Mouse (Mus musculus): Measurements from ENCODE around the gene Dpp6. TPM values are rescaled to one million over a fixed set of nuclear protein-coding genes. Genes with fewer than 3 reads are reported as not detected.

Gene Dpp6
- polyA plus RNA-seq, 1 experiment from 2014 or later = 10.0 TPM

DNA sequence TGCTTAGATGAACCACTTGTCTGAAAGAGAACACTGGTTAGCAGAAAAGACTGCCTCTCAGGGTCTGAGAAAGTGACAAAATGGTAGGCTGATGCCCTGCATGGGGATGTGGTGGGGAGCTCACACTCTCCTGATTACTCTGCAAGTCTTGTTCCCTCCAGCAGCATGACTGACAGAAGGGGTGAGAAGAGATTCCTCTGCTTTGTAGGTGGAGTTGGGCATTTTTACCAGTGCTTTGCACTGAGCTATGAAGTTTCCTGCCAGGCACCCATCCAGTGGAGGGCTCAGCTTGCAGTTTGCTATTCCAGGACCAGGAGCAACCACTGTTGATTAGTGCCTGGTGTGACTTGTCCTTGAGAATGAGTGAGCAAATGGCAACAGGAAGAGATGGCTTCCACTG is 500.3 kb downstream of the Dpp6 start:
- H3K9me3 ChIP-seq (ENCODE audit: control insufficient read depth, low read length) = no peaks in the 10 kb centered on the region
- DNase-seq (ENCODE audit: low spot score) = no peak
- no peaks in the 10 kb centered on the region; the same call in 1 of the 2 replicates for H3K4me1 ChIP-seq (ENCODE audit: control insufficient read depth, insufficient read depth, low read length)
- H3K4me2 ChIP-seq (ENCODE audit: low read depth) = no peak overlapping the region
- H3K36me3 ChIP-seq (ENCODE audit: control insufficient read depth, insufficient read depth, low read length) = no peaks in the 10 kb centered on the region
- H3K27ac ChIP-seq (ENCODE audit: low read depth, low read length) = no peak overlapping the region
- H3K9ac ChIP-seq (ENCODE audit: low read length) = no peak overlapping the region
- H3K27me3 ChIP-seq (ENCODE audit: control insufficient read depth, insufficient read depth, low read length) = no peaks in the 10 kb centered on the region
- no peak overlapping the region for H3K4me3 ChIP-seq (ENCODE audit: low read depth, low read length)
- no peak for ATAC-seq (ENCODE audit: insufficient read depth, low FRiP score, low TSS enrichment)

GRCm38 (mm10) chr5:27317832-27318231 is 500.8 kb downstream of the Dpp6 start:
- WGBS = 71% methylated on average over 1 of the region's 1 CpGs
- ATAC-seq (ENCODE audit: insufficient read depth, low FRiP score, low TSS enrichment) (no peak), DNase-seq (ENCODE audit: low spot score) (no peak)
- Histone ChIP-seq H3K4me3 (ENCODE audit: low read depth, low read length) (no peak overlapping the region), H3K36me3 (ENCODE audit: control insufficient read depth, insufficient read depth, low read length) (no peaks in the 10 kb centered on the region), H3K9me3 (ENCODE audit: control insufficient read depth, low read length) (no peaks in the 10 kb centered on the region), H3K27ac (ENCODE audit: low read depth, low read length) (no peak overlapping the region), H3K27me3 (ENCODE audit: control insufficient read depth, insufficient read depth, low read length) (no peaks in the 10 kb centered on the region), H3K4me1 (ENCODE audit: control insufficient read depth, insufficient read depth, low read length) (no peaks in the 10 kb centered on the region; the same call in 1 of the 2 replicates), H3K4me2 (ENCODE audit: low read depth) (no peak overlapping the region), H3K9ac (ENCODE audit: low read length) (no peak overlapping the region)

- DNase-seq (ENCODE audit: low spot score) (no peak), ATAC-seq (ENCODE audit: insufficient read depth, low FRiP score, low TSS enrichment) (no peak)
- Histone ChIP-seq H3K4me3 (ENCODE audit: low read depth, low read length) (no peak overlapping the region), H3K4me1 (ENCODE audit: control insufficient read depth, insufficient read depth, low read length) (no peaks in the 10 kb centered on the region; the same call in 1 of the 2 replicates), H3K9me3 (ENCODE audit: control insufficient read depth, low read length) (no peaks in the 10 kb centered on the region), H3K9ac (ENCODE audit: low read length) (no peak overlapping the region), H3K27me3 (ENCODE audit: control insufficient read depth, insufficient read depth, low read length) (no peaks in the 10 kb centered on the region), H3K4me2 (ENCODE audit: low read depth) (no peak overlapping the region), H3K36me3 (ENCODE audit: control insufficient read depth, insufficient read depth, low read length) (no peaks in the 10 kb centered on the region), H3K27ac (ENCODE audit: low read depth, low read length) (no peak overlapping the region)
- WGBS = 88% methylated on average over 4 of the region's 4 CpGs
Observed at GRCm38 (mm10) chr5:27319731-27320130, 502.7 kb downstream of the Dpp6 start.

DNA sequence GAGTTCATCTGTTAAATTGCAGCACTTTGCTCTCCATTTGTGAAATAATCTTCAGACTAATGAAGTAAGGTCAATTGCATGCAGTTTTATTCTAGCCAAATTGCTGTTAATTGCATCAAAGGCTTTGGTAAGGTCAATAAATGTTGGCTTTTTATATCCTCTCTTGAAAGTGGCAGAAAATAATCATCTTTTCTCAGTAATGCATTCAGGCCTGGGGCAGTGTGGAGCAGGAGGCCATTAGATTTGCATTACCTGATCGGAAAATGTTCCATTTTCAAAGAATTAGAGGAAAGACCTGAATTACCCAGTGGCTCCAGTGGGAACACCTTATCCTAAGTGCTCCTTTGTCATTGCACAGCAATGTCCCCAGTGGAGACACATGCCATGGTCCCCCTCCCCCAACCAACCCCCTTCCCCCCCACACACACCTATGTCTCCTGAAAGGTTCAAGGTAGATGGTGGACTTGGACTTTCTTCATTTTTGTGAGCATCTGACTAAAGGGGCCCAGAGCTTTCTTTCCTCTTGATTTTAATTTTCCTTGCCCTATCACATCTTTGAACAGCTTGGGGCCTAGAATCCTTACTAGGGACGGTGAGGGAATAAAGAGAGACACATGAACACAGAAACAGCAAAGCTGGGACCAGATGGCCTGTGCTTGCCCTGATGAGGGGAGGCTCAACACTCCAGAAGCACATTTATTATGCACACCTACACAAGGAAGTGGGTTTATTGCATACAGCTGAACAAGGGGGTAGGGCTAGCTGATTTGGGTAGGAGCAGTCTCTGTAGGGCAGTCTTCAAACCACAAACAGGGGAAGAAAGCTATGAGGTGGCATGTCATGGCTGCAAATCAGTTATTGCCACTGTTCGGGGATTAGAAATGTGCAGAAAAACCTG is 506.1 kb downstream of the Dpp6 start:
- WGBS = 70% methylated on average over 3 of the region's 3 CpGs
- DNase-seq (ENCODE audit: low spot score) = no peak

GRCm38 (mm10) chr5:27324346-27324928 is 507.4 kb downstream of the Dpp6 start:
- Histone ChIP-seq H3K9me3 (ENCODE audit: control insufficient read depth, low read length) (no peaks in the 10 kb centered on the region), H3K4me1 (ENCODE audit: control insufficient read depth, insufficient read depth, low read length) (no peaks in the 10 kb centered on the region), H3K9ac (ENCODE audit: low read length) (no peak overlapping the region), H3K4me3 (ENCODE audit: low read depth, low read length) (no peak overlapping the region), H3K36me3 (ENCODE audit: control insufficient read depth, insufficient read depth, low read length) (no peaks in the 10 kb centered on the region), H3K4me2 (ENCODE audit: low read depth) (no peak overlapping the region), H3K27ac (ENCODE audit: low read depth, low read length) (no peak overlapping the region), H3K27me3 (ENCODE audit: control insufficient read depth, insufficient read depth, low read length) (no peaks in the 10 kb centered on the region)
- 52% methylated on average over 3 of the region's 3 CpGs for WGBS
- DNase-seq (ENCODE audit: low spot score) = no peak
- ATAC-seq (ENCODE audit: insufficient read depth, low FRiP score, low TSS enrichment) = no peak

More for the DNA sequence above, 506.1 kb downstream of the Dpp6 start:
- Histone ChIP-seq H3K4me3 (ENCODE audit: low read depth, low read length) (no peak overlapping the region), H3K9ac (ENCODE audit: low read length) (no peak overlapping the region), H3K9me3 (ENCODE audit: control insufficient read depth, low read length) (no peaks in the 10 kb centered on the region), H3K36me3 (ENCODE audit: control insufficient read depth, insufficient read depth, low read length) (no peaks in the 10 kb centered on the region), H3K4me2 (ENCODE audit: low read depth) (no peak overlapping the region), H3K27me3 (ENCODE audit: control insufficient read depth, insufficient read depth, low read length) (no peaks in the 10 kb centered on the region), H3K27ac (ENCODE audit: low read depth, low read length) (no peak overlapping the region), H3K4me1 (ENCODE audit: control insufficient read depth, insufficient read depth, low read length) (no peaks in the 10 kb centered on the region)
- ATAC-seq (ENCODE audit: insufficient read depth, low FRiP score, low TSS enrichment) = no peak

GRCm38 (mm10) chr5:27336698-27337097 is 519.7 kb downstream of the Dpp6 start:
- no peak for ATAC-seq (ENCODE audit: insufficient read depth, low FRiP score, low TSS enrichment)
- Histone ChIP-seq H3K27me3 (ENCODE audit: control insufficient read depth, insufficient read depth, low read length) (no peaks in the 10 kb centered on the region), H3K9me3 (ENCODE audit: control insufficient read depth, low read length) (no peaks in the 10 kb centered on the region), H3K9ac (ENCODE audit: low read length) (no peak overlapping the region), H3K4me2 (ENCODE audit: low read depth) (no peak overlapping the region), H3K36me3 (ENCODE audit: control insufficient read depth, insufficient read depth, low read length) (no peaks in the 10 kb centered on the region), H3K27ac (ENCODE audit: low read depth, low read length) (no peak overlapping the region), H3K4me1 (ENCODE audit: control insufficient read depth, insufficient read depth, low read length) (no peaks in the 10 kb centered on the region), H3K4me3 (ENCODE audit: low read depth, low read length) (no peak overlapping the region)
- WGBS = 75% methylated on average over 2 of the region's 2 CpGs
- no peak for DNase-seq (ENCODE audit: low spot score)

- Histone ChIP-seq H3K4me2 (ENCODE audit: low read depth) (no peak overlapping the region), H3K36me3 (ENCODE audit: control insufficient read depth, insufficient read depth, low read length) (no peaks in the 10 kb centered on the region), H3K4me3 (ENCODE audit: low read depth, low read length) (no peak overlapping the region), H3K27ac (ENCODE audit: low read depth, low read length) (no peak overlapping the region), H3K4me1 (ENCODE audit: control insufficient read depth, insufficient read depth, low read length) (no peaks in the 10 kb centered on the region), H3K9me3 (ENCODE audit: control insufficient read depth, low read length) (no peaks in the 10 kb centered on the region), H3K9ac (ENCODE audit: low read length) (no peak overlapping the region), H3K27me3 (ENCODE audit: control insufficient read depth, insufficient read depth, low read length) (no peaks in the 10 kb centered on the region)
- 85% methylated on average over 5 of the region's 5 CpGs for WGBS
- ATAC-seq (ENCODE audit: insufficient read depth, low FRiP score, low TSS enrichment) = no peak
- no peak for DNase-seq (ENCODE audit: low spot score)
Observed at GRCm38 (mm10) chr5:27339196-27340030, 522.4 kb downstream of the Dpp6 start.

GRCm38 (mm10) chr5:27342276-27342675 is 525.3 kb downstream of the Dpp6 start:
- ATAC-seq (ENCODE audit: insufficient read depth, low FRiP score, low TSS enrichment) (no peak), DNase-seq (ENCODE audit: low spot score) (no peak)
- Histone ChIP-seq H3K4me2 (ENCODE audit: low read depth) (no peak overlapping the region), H3K4me1 (ENCODE audit: control insufficient read depth, insufficient read depth, low read length) (no peaks in the 10 kb centered on the region), H3K27me3 (ENCODE audit: control insufficient read depth, insufficient read depth, low read length) (no peaks in the 10 kb centered on the region), H3K4me3 (ENCODE audit: low read depth, low read length) (no peak overlapping the region), H3K36me3 (ENCODE audit: control insufficient read depth, insufficient read depth, low read length) (no peaks in the 10 kb centered on the region), H3K27ac (ENCODE audit: low read depth, low read length) (no peak overlapping the region), H3K9ac (ENCODE audit: low read length) (no peak overlapping the region), H3K9me3 (ENCODE audit: control insufficient read depth, low read length) (no peaks in the 10 kb centered on the region)
- WGBS = 74% methylated on average over 6 of the region's 6 CpGs
